Mouse (Mus musculus) gastrocnemius, adult 8-10 months (tissue): ENCODE data around the gene Lamc2. TPM values are rescaled to one million over a fixed set of nuclear protein-coding genes. Genes with fewer than 3 reads are reported as not detected.

Experiments used
- DNase-seq, 2 experiments: peaks; one replicate each; pipeline ENCODE4 v3.0.0; 2022; ENCODE audit warnings: low spot score in 2 of 2
- total RNA-seq, 4 experiments: library from RNA; stranded (reverse); gene quantifications; 2 replicates each; pipeline ENCODE4 v1.2.4; 2022

Gene Lamc2
- total RNA-seq = 1 to 10 TPM; 1.8 to 4.9 (median 3.0) TPM

GRCm38 (mm10) chr1:153185828-153186803 lies at the start of gene Lamc2:
Gene Lamc2 (minus strand): TSS chr1:153186447.
- DNase-seq = no peak

GRCm38 (mm10) chr1:153235576-153235975 lies 49.3 kb upstream of the Lamc2 start:
- DNase-seq = no peak

GRCm38 (mm10) chr1:153231681-153232080 lies 45.4 kb upstream of the Lamc2 start:
- no peak for DNase-seq

- no peak for DNase-seq
These were observed 41.7 kb upstream of the Lamc2 start for GRCm38 (mm10) chr1:153227916-153228315.

- no peak for DNase-seq
These were observed 40.8 kb upstream of the Lamc2 start for GRCm38 (mm10) chr1:153227096-153227495.

- no peak for DNase-seq
These were observed 39.8 kb upstream of the Lamc2 start for GRCm38 (mm10) chr1:153225786-153226725.

- no peak for DNase-seq
These were observed 38.1 kb upstream of the Lamc2 start for GRCm38 (mm10) chr1:153224331-153224730.

- no peak for DNase-seq
These were observed 33.1 kb upstream of the Lamc2 start for GRCm38 (mm10) chr1:153219376-153219775.

- no peak for DNase-seq
These were observed 30.3 kb upstream of the Lamc2 start for GRCm38 (mm10) chr1:153216516-153216915.

GRCm38 (mm10) chr1:153215676-153216075 lies 29.4 kb upstream of the Lamc2 start:
- no peak for DNase-seq

- DNase-seq = no peak
These were observed 24.7 kb upstream of the Lamc2 start for GRCm38 (mm10) chr1:153210992-153211391.

GRCm38 (mm10) chr1:153210198-153210597 lies 24.0 kb upstream of the Lamc2 start:
- no peak for DNase-seq

- DNase-seq = no peak
These were observed 15.9 kb upstream of the Lamc2 start for GRCm38 (mm10) chr1:153202195-153202594.

- no peak for DNase-seq
These were observed 15.2 kb upstream of the Lamc2 start for GRCm38 (mm10) chr1:153201448-153201847.

- no peak for DNase-seq
These were observed 11.1 kb upstream of the Lamc2 start for GRCm38 (mm10) chr1:153197316-153197850.

GRCm38 (mm10) chr1:153192945-153193344 lies 6.7 kb upstream of the Lamc2 start:
- no peak for DNase-seq

- DNase-seq = no peak
These were observed 6.1 kb upstream of the Lamc2 start for GRCm38 (mm10) chr1:153192379-153192778.

- no peak for DNase-seq
These were observed 5.7 kb upstream of the Lamc2 start for GRCm38 (mm10) chr1:153191943-153192329.

- no peak for DNase-seq
These were observed 5.1 kb upstream of the Lamc2 start for GRCm38 (mm10) chr1:153191237-153191942.

- no peak for DNase-seq
These were observed 1.8 kb upstream of the Lamc2 start for GRCm38 (mm10) chr1:153188081-153188480.
